Mouse (Mus musculus) kidney, adult 2 months (tissue): ENCODE data around the gene Nmt2.

Experiments used
- CTCF ChIP-seq: fragments of 200-500 bp; conservative IDR thresholded peaks from 2 replicates; pipeline ENCODE4 v1.5.1; 2011; ENCODE audit warnings: low read depth, mild to moderate bottlenecking, control low read depth, low read length, moderate library complexity, mixed read lengths; ENCODE audit not compliant: insufficient read depth, insufficient read length
- POLR2A ChIP-seq: fragments of 200-500 bp; IDR thresholded peaks from one replicate; pipeline ENCODE4 v1.6.1; 2011; ENCODE audit warnings: low read depth, low read length, control low read depth

DNA sequence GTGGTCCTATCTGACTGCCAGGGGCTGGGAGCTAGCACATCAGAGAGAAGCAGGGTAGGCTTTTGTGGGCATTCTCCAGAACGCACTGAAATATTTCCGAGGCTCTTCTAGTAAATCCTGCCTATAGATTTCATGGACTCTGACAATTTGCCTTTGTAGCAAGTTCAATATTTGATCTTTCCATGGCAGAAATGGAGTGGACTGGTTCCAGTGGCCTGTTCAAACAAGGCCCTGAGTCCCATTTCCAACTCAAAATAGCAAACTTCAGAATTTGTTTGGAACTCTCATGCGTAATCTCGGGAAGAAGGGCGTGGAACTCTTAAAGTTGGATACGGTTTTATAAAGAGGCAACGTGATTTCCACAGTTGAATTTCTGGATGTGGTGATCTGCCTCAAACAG is 11.8 kb downstream of the Nmt2 start:
- no peak for TF ChIP-seq POLR2A
- no peak for TF ChIP-seq CTCF
